Mouse (Mus musculus) erythroblast, adult 5-6 weeks (primary cell): Measurements from ENCODE around the gene Purb. TPM values are rescaled to one million over a fixed set of nuclear protein-coding genes. Genes with fewer than 3 reads are reported as not detected.
"Not testable (repeated sequence)": the region's sequence is repeated elsewhere in the genome, so short reads cannot be mapped to it uniquely, and the experiment has no call there.

Experiments used
- ATAC-seq: replicated peaks from 2 replicates; pipeline ENCODE4 v1.8.0; 2016; ENCODE audit warnings: moderate number of reproducible peaks, mild to moderate bottlenecking, moderate TSS enrichment, inconsistent platforms; ENCODE audit not compliant: poor library complexity, low FRiP score, severe bottlenecking
- total RNA-seq, 2 experiments: library from RNA; stranded (forward) in 1 of 2; stranded (reverse) in 1 of 2; fragments of 150-400 nt in 1 of 2; fragments of 200-764, 138-1000 nt in 1 of 2; gene quantifications; 2 replicates each; pipeline versions ENCODE4 v1.2.3 to v1.2.4; 2015 to 2017; ENCODE audit warnings: low replicate concordance in 2 of 2

The Purb gene
- total RNA-seq, 2 experiments from 2014 or later = 13.0 to 16.1 TPM

GRCm38 (mm10) chr11:6447493-6447892, 28.2 kb downstream of the Purb start:
- no peak for ATAC-seq

GRCm38 (mm10) chr11:6445951-6446350, 29.8 kb downstream of the Purb start:
- no peak for ATAC-seq

GRCm38 (mm10) chr11:6445441-6445840, 30.3 kb downstream of the Purb start:
- no peak for ATAC-seq

DNA sequence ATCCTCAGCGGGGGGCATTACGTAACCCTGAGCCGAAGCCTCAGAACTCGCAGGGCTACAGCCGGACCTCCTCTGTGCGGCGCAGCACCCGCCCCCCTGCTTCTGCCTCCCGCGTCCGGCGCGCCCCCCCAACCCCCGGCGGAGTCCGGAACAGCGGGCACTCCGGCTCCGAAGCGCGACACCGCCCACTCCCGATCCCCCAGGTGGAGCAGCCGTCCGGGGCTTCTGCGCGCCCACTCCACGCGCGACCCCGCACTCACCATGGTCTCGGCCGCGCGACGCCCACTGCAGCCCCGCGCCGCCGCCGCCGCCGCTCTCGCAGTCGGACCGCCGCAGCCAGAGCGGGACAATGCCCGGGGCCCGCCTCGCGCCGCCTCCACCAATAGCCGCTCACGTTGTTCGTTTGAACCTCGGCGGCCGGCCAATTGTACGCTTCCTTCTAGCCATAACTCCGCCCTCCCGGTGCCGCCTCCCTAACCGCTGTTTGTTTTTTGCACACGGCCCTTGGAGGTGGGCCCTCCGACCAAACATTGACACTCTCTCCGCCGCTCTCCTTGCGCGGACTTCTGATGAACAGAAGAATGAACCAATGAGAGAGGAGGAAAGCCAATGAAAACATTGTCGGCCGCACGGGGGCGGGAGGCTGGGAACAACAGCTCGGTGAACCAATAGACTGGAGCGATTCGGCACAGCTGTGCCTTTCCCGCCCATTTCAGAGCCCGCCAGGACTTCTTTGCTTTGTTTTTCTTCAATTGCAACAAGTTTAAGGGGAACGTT, 31.5 kb downstream of the Purb start, which contains the start of gene H2afv:
H2afv (minus strand) TSS at position 367 of the 777 bp plus-strand sequence.
- ATAC-seq = peak; percentile 97

DNA sequence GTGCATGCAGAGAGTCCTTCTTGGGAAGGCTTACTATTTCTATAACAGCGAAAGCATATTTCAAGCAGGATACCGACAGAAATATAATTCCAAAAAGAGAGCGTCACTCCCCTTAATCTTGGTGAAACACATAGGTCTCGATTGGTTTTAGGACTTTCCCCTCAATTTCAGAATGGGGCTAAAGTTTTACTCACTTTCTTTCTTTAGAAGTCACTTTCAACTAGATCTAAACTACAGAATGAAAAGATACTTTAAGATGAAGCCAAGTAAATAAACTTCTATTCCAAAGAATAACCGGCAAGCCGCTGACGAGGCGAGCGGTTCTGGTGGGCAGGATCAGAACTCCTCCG, 32.0 kb downstream of the Purb start:
- no peak; the same call in 1 of the 2 replicates for ATAC-seq

DNA sequence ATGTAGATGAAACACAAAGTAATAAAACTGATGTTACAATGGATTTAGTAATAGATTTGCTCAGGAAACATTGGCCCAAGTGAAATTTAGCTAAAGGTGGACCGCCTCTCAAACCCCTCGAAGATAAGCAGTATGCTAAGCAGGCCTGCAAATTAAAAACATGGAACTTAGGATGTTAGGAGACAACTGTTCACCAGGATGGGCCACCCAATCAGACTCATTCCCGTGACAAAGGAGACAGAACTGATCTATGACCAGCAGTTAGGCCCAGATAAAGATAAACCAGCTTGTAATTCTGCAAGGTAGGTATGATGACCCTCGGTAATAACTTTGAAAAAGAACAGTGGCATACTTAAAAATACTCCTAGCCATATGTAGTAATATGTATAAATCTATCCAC, 32.6 kb downstream of the Purb start:
- ATAC-seq = 0 out of 2 replicates have a peak, but pooled peaks have one; percentile 2

GRCm38 (mm10) chr11:6442566-6442965, 33.2 kb downstream of the Purb start:
- ATAC-seq = no peak

DNA sequence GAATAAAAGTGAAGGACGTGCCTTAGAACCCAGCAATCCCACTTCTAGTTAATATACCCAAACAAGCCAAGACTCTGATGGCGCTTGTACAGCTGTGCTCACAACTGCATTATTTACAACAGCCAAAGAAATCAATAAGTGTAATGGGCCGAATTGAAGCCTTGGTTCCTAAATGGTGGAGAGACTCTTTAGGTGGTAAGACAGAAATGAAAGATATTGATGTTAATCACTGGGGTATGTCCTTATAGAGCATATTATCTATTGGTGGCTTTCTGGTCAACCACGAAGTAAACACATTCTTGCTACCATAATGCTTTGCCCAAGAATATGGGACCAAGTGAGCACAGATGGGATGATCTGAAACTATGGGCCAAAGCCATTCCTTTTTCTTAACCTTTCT, 35.5 kb downstream of the Purb start:
- ATAC-seq = no peak

- no peak for ATAC-seq
These were observed 38.0 kb downstream of the Purb start for GRCm38 (mm10) chr11:6437667-6438066.

DNA sequence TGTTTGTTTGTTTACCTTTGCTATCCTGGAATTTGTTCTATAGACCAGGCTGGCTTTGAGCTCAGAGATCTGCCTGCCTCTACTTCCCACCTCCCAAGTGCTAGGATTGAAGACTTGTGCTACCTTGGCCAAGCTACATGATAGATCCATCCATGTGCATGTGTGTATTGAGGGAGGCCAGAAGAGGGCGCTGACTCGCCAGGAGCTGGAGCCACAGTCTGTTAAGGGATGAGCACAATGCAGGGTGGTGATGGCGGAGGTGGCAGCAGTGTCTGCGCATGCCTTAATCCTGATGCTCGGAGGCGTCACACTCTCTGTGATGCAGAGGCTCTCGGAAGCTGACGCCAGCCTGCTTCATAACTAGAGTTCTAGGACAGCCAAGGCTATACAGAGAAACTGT, 39.3 kb downstream of the Purb start:
- peak; percentile 84 for ATAC-seq

DNA sequence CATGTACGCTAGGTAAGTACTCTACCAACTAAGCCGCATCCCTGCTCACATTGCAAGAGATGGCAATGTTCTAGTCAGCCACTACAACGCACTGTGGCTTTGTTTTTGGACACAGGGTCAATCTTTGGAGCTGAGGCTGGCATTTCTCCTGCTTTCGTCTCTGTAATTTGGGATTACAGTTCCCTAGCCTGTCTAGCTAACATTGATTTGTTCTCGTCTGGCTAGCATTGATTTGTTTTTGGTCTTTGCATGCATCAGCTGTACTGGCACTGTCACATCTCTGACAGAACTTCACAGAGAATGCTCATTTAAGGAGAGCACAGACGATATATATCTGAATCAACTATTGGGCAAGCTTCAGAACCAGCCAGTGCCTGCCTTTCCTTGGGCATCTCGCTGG, 45.5 kb downstream of the Purb start:
- ATAC-seq = no peak

DNA sequence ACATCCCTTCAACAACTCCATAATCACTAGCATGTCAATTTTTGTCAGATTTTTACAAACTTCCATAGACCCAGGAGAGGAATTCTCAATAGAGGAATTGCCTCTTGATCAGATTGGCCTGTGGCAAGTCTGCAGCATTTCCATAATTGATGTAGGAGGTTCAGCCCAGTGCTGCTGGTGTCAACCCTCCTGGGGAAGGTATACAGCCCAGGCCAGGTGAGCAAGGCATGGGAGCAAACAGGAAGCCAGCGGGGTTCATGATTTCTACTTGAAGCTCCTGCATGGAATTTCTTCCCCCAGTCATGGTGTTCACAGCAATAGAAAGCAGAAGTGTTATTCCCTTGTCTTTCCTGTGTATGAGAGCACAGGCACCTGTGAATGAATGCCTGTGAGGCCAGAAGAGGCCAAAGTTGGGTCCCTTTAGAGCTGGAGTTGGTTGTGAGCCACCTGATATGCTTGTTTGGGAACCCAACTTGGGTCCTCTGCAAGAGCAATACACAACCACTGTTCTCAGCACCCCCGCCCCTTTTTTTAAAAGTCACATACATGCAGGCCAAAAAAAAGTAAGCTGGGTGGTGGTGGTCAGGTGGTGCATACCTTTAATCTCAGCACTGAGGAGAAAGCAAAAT, 54.9 kb downstream of the Purb start:
- no peak for ATAC-seq

DNA sequence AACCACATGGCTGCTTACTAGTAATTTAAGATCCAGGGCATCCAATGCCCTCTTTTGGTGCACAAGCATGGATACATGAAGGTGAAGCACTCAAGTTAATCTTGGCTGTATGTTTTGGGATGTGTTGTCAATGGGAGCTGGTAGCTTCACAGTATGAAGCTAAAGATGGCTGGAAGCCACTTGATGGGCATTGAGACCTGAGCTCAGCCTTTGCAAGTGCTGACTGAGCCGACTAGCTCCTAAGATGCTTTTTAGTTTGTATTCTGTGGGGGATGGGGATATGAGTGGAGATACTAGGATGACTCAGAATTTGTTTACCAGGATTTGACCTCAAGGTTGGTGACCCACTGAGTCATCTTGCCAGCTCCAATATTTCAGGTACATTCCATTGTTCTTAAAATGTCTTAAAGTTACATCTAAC, 55.4 kb downstream of the Purb start:
- ATAC-seq = no peak

GRCm38 (mm10) chr11:6419156-6419555, 56.6 kb downstream of the Purb start:
- ATAC-seq = not testable (repeated sequence)

- ATAC-seq = no peak
These were observed 57.0 kb downstream of the Purb start for GRCm38 (mm10) chr11:6418751-6419150.

Other genes starting within 250 kb of the Purb start
- gene Npc1l1, start 245.8 kb downstream of the Purb start, total RNA-seq (2015; ENCODE audit: low replicate concordance) = not detected in 2 replicates
- gene Npc1l1, start 245.8 kb downstream of the Purb start, total RNA-seq (2017; ENCODE audit: low replicate concordance) = not detected in 2 replicates
- 4.0 and 16.9 TPM in 2 replicates for gene Ddx56, start 208.1 kb downstream of the Purb start, total RNA-seq (2015; ENCODE audit: low replicate concordance)
- gene Ddx56, start 208.1 kb downstream of the Purb start, total RNA-seq (2017; ENCODE audit: low replicate concordance) = 3.3 and 9.0 TPM in 2 replicates
- 10.0 and 11.7 TPM in 2 replicates for gene Tmed4, start 201.0 kb downstream of the Purb start, total RNA-seq (2015; ENCODE audit: low replicate concordance)
- 7.4 and 13.2 TPM in 2 replicates for gene Tmed4, start 201.0 kb downstream of the Purb start, total RNA-seq (2017; ENCODE audit: low replicate concordance)
- gene Ogdh, start 184.3 kb downstream of the Purb start, total RNA-seq (2015; ENCODE audit: low replicate concordance) = 78.6 and 82.6 TPM in 2 replicates
- 88.5 and 94.4 TPM in 2 replicates for gene Ogdh, start 184.3 kb downstream of the Purb start, total RNA-seq (2017; ENCODE audit: low replicate concordance)
- 9.8 and 12.9 TPM in 2 replicates for gene Zmiz2, start 86.8 kb downstream of the Purb start, total RNA-seq (2015; ENCODE audit: low replicate concordance)
- gene Zmiz2, start 86.8 kb downstream of the Purb start, total RNA-seq (2017; ENCODE audit: low replicate concordance) = 1.5 and 3.1 TPM in 2 replicates
- gene Ppia, start 60.5 kb downstream of the Purb start, total RNA-seq (2015; ENCODE audit: low replicate concordance) = 1,176 and 1,185 TPM in 2 replicates
- gene Ppia, start 60.5 kb downstream of the Purb start, total RNA-seq (2017; ENCODE audit: low replicate concordance) = 351 and 513 TPM in 2 replicates
- gene H2afv, start 31.5 kb downstream of the Purb start, total RNA-seq (2015; ENCODE audit: low replicate concordance) = 53.3 and 54.0 TPM in 2 replicates
- 32.3 and 44.9 TPM in 2 replicates for gene H2afv, start 31.5 kb downstream of the Purb start, total RNA-seq (2017; ENCODE audit: low replicate concordance)
- 19.2 and 20.8 TPM in 2 replicates for gene Myo1g, start 45.0 kb upstream of the Purb start, total RNA-seq (2015; ENCODE audit: low replicate concordance)
- gene Myo1g, start 45.0 kb upstream of the Purb start, total RNA-seq (2017; ENCODE audit: low replicate concordance) = 18.7 and 20.8 TPM in 2 replicates
- 9.8 and 11.0 TPM in 2 replicates for gene Ccm2, start 71.0 kb upstream of the Purb start, total RNA-seq (2015; ENCODE audit: low replicate concordance)
- 10.3 and 15.7 TPM in 2 replicates for gene Ccm2, start 71.0 kb upstream of the Purb start, total RNA-seq (2017; ENCODE audit: low replicate concordance)
- 0.19 and 2.3 TPM in 2 replicates for gene Nacad, start 130.1 kb upstream of the Purb start, total RNA-seq (2015; ENCODE audit: low replicate concordance)
- gene Nacad, start 130.1 kb upstream of the Purb start, total RNA-seq (2017; ENCODE audit: low replicate concordance) = not detected in 2 replicates
- 8.8 and 10.4 TPM in 2 replicates for gene Tbrg4, start 150.2 kb upstream of the Purb start, total RNA-seq (2015; ENCODE audit: low replicate concordance)
- 10.3 and 18.3 TPM in 2 replicates for gene Tbrg4, start 150.2 kb upstream of the Purb start, total RNA-seq (2017; ENCODE audit: low replicate concordance)
- gene Wap, start 162.7 kb upstream of the Purb start, total RNA-seq (2015; ENCODE audit: low replicate concordance) = not detected in 2 replicates
- not detected in 2 replicates for gene Wap, start 162.7 kb upstream of the Purb start, total RNA-seq (2017; ENCODE audit: low replicate concordance)
- not detected in 2 replicates for gene Ramp3, start 182.6 kb upstream of the Purb start, total RNA-seq (2015; ENCODE audit: low replicate concordance)
- gene Ramp3, start 182.6 kb upstream of the Purb start, total RNA-seq (2017; ENCODE audit: low replicate concordance) = not detected in 2 replicates